Mouse (Mus musculus) forebrain, embryonic 16.5 days (tissue): ENCODE data around the gene Foxo1. TPM values are rescaled to one million over a fixed set of nuclear protein-coding genes. Genes with fewer than 3 reads are reported as not detected.

Experiments used
- ATAC-seq: fragments of 200-750 bp; cut with Nextera tagmentation; 2 replicates; pipeline ENCODE4 v1.8.0; 2017; ENCODE audit warnings: mild to moderate bottlenecking, moderate library complexity
- H3K27ac ChIP-seq: fragments of 300-500 bp; sonication (generic); 2 replicates; pipeline ENCODE4 v1.5.1; 2014; ENCODE audit warnings: low read length, control low read depth
- H3K27me3 ChIP-seq: fragments of 300-500 bp; sonication (generic); replicated peaks from 2 replicates; pipeline ENCODE4 v1.6.1; 2014; ENCODE audit warnings: low read length; ENCODE audit not compliant: control insufficient read depth, insufficient read depth
- H3K36me3 ChIP-seq: fragments of 300-500 bp; sonication (generic); 2 replicates; pipeline ENCODE4 v1.6.1; 2014; ENCODE audit not compliant: control insufficient read depth, insufficient read depth
- H3K4me1 ChIP-seq: fragments of 300-500 bp; sonication (generic); replicated peaks from 2 replicates; pipeline ENCODE4 v1.6.1; 2014; ENCODE audit warnings: low read length; ENCODE audit not compliant: control insufficient read depth, insufficient read depth
- H3K4me2 ChIP-seq: fragments of 300-500 bp; sonication (generic); 2 replicates; pipeline ENCODE4 v1.6.1; 2014; ENCODE audit warnings: mild to moderate bottlenecking, low read length, control low read depth
- H3K4me3 ChIP-seq: fragments of 300-500 bp; sonication (generic); replicated peaks from 2 replicates; pipeline ENCODE4 v1.5.1; 2014; ENCODE audit warnings: mild to moderate bottlenecking, low read length, control low read depth
- H3K9ac ChIP-seq: fragments of 300-500 bp; sonication (generic); replicated peaks from 2 replicates; pipeline ENCODE4 v1.6.1; 2014; ENCODE audit warnings: low read depth, low read length, control low read depth
- H3K9me3 ChIP-seq: fragments of 300-500 bp; sonication (generic); 2 replicates; pipeline ENCODE4 v1.6.1; 2016; ENCODE audit warnings: low read length; ENCODE audit not compliant: control insufficient read depth
- WGBS: fragments of 180-500 bp; shearing (Covaris S2); extraction: QIAGEN DNeasy Blood & Tissue Kit; methylation state at CpG from one replicate; pipeline ENCODE4 v1.1.7; 2014; 5-methylcytosine and 5-hydroxymethylcytosine counted together
- polyA plus RNA-seq: library from polyadenylated mRNA; unstranded; fragments of >200 nt; fragmentation: Nextera tagmentation; extraction: Ambion mirVana; gene quantifications from 2 replicates; pipeline ENCODE4 v1.2.1, GENCODE M21; 2015

The Foxo1 gene
- polyA plus RNA-seq, 1 experiment from 2014 or later: 3.7 TPM

GRCm38 (mm10) chr3:52345881-52346280, 77.7 kb downstream of the Foxo1 start:
- Histone ChIP-seq H3K36me3 (no peaks in the 10 kb centered on the region), H3K27me3 (no peaks in the 10 kb centered on the region), H3K4me2 (no peak overlapping the region), H3K9me3 (no peaks in the 10 kb centered on the region), H3K9ac (no peak overlapping the region), H3K4me3 (no peak overlapping the region), H3K4me1 (no peaks in the 10 kb centered on the region; the same call in 1 of the 2 replicates), H3K27ac (no peak overlapping the region)
- no peak for ATAC-seq
- WGBS: 97% methylated on average over 11 of the region's 11 CpGs

GRCm38 (mm10) chr3:52346986-52347710, 79.0 kb downstream of the Foxo1 start:
- no peak for ATAC-seq
- Histone ChIP-seq H3K27ac (no peak overlapping the region), H3K4me3 (no peak overlapping the region), H3K9ac (no peak overlapping the region), H3K36me3 (no peaks in the 10 kb centered on the region), H3K27me3 (no peaks in the 10 kb centered on the region), H3K9me3 (no peaks in the 10 kb centered on the region), H3K4me1 (no peaks in the 10 kb centered on the region; the same call in 1 of the 2 replicates), H3K4me2 (no peak overlapping the region)
- 77% methylated on average over 4 of the region's 4 CpGs for WGBS

GRCm38 (mm10) chr3:52347980-52348622, 80.0 kb downstream of the Foxo1 start:
- ATAC-seq: no peak
- H3K4me1 ChIP-seq: no peaks in the 10 kb centered on the region; the same call in 1 of the 2 replicates
- no peak overlapping the region for H3K4me2 ChIP-seq
- H3K27me3 ChIP-seq: no peaks in the 10 kb centered on the region
- 59% methylated on average over 10 of the region's 10 CpGs for WGBS
- no peaks in the 10 kb centered on the region for H3K36me3 ChIP-seq
- H3K4me3 ChIP-seq: no peak overlapping the region
- no peak overlapping the region for H3K27ac ChIP-seq
- H3K9ac ChIP-seq: no peak overlapping the region
- H3K9me3 ChIP-seq: no peaks in the 10 kb centered on the region

- H3K27ac ChIP-seq: no peak overlapping the region
- ATAC-seq: no peak
- 82% methylated on average over 8 of the region's 8 CpGs for WGBS
- no peak overlapping the region for H3K4me3 ChIP-seq
- H3K36me3 ChIP-seq: no peaks in the 10 kb centered on the region
- no peaks in the 10 kb centered on the region for H3K27me3 ChIP-seq
- no peak overlapping the region for H3K9ac ChIP-seq
- no peak overlapping the region for H3K4me2 ChIP-seq
- H3K9me3 ChIP-seq: no peaks in the 10 kb centered on the region
- no peaks in the 10 kb centered on the region for H3K4me1 ChIP-seq
Measured at GRCm38 (mm10) chr3:52350636-52351035, 82.5 kb downstream of the Foxo1 start.

- Histone ChIP-seq H3K4me3 (no peak overlapping the region), H3K9ac (no peak overlapping the region), H3K27me3 (no peaks in the 10 kb centered on the region), H3K9me3 (no peaks in the 10 kb centered on the region), H3K36me3 (no peaks in the 10 kb centered on the region), H3K4me2 (no peak overlapping the region), H3K27ac (no peak overlapping the region), H3K4me1 (no peaks in the 10 kb centered on the region)
- ATAC-seq: no peak
- WGBS: 79% methylated on average over 9 of the region's 9 CpGs
Measured at GRCm38 (mm10) chr3:52351901-52352300, 83.8 kb downstream of the Foxo1 start.

GRCm38 (mm10) chr3:52354203-52354602, 86.1 kb downstream of the Foxo1 start:
- Histone ChIP-seq H3K4me2 (no peak overlapping the region), H3K27me3 (no peaks in the 10 kb centered on the region), H3K4me3 (no peak overlapping the region), H3K36me3 (no peaks in the 10 kb centered on the region), H3K4me1 (no peaks in the 10 kb centered on the region), H3K27ac (no peak overlapping the region), H3K9me3 (no peaks in the 10 kb centered on the region), H3K9ac (no peak overlapping the region)
- no peak for ATAC-seq
- 82% methylated on average over 7 of the region's 7 CpGs for WGBS

- Histone ChIP-seq H3K4me1 (no peaks in the 10 kb centered on the region), H3K4me2 (no peak overlapping the region), H3K9ac (no peak overlapping the region), H3K9me3 (no peaks in the 10 kb centered on the region), H3K27ac (no peak overlapping the region), H3K4me3 (no peak overlapping the region), H3K36me3 (no peaks in the 10 kb centered on the region), H3K27me3 (no peaks in the 10 kb centered on the region)
- ATAC-seq: no peak
- 90% methylated on average over 15 of the region's 15 CpGs for WGBS
Measured at GRCm38 (mm10) chr3:52357265-52357953, 89.3 kb downstream of the Foxo1 start.

- H3K4me1 ChIP-seq: no peaks in the 10 kb centered on the region
- no peaks in the 10 kb centered on the region for H3K9me3 ChIP-seq
- no peaks in the 10 kb centered on the region for H3K36me3 ChIP-seq
- no peak overlapping the region for H3K27ac ChIP-seq
- no peak overlapping the region for H3K9ac ChIP-seq
- ATAC-seq: no peak
- H3K27me3 ChIP-seq: no peaks in the 10 kb centered on the region
- no peak overlapping the region for H3K4me2 ChIP-seq
- WGBS: 72% methylated on average over 6 of the region's 6 CpGs
- H3K4me3 ChIP-seq: no peak overlapping the region
Measured at GRCm38 (mm10) chr3:52364576-52364975, 96.4 kb downstream of the Foxo1 start.

GRCm38 (mm10) chr3:52369204-52369603, 101.1 kb downstream of the Foxo1 start:
- Histone ChIP-seq H3K27ac (no peak overlapping the region), H3K36me3 (no peaks in the 10 kb centered on the region), H3K4me1 (no peaks in the 10 kb centered on the region), H3K4me3 (no peak overlapping the region), H3K4me2 (no peak overlapping the region), H3K9ac (no peak overlapping the region), H3K27me3 (no peaks in the 10 kb centered on the region), H3K9me3 (no peaks in the 10 kb centered on the region)
- no peak for ATAC-seq
- 89% methylated on average over 9 of the region's 9 CpGs for WGBS
